13 mouse cellular contexts compared by ENCODE assay signal in genomic region chr11:19713597-19713996, GRCm38 (mm10).
DNase-seq lines count a peak whose midpoint lies in the region; ATAC-seq lines count a peak whose summit lies in the region.
"Had no signal": no experiment of that assay in that cellular context is flagged by ENCODE, and none has a peak within 500 bp of the region (broad histone marks: within the 10 kb centered on the region; RNA-seq: fewer than 3 reads in every experiment).

No protein-coding gene starts in this region.

- H3K4me1 ChIP-seq in heart, embryonic 15.5 days (replicated peaks): peaks cover 3% of the 10 kb centered on the region; the same call in 1 of the 2 replicates
- H3K4me1 ChIP-seq in forebrain, embryonic 14.5 days (ENCODE audit: control insufficient read depth, insufficient read depth, low read length): no peaks in the 10 kb centered on the region
- H3K4me1 ChIP-seq in midbrain, embryonic 16.5 days (ENCODE audit: control insufficient read depth, insufficient read depth, low read length): peaks cover 2% of the 10 kb centered on the region; the same call in 1 of the 2 replicates

- no peaks in the 10 kb centered on the region for H3K9me3 ChIP-seq in heart, embryonic 15.5 days (replicated peaks)
- no peaks in the 10 kb centered on the region for H3K9me3 ChIP-seq in forebrain, embryonic 14.5 days (replicated peaks; ENCODE audit: control insufficient read depth, low read length)
- no peaks in the 10 kb centered on the region for H3K9me3 ChIP-seq in midbrain, embryonic 16.5 days (replicated peaks; ENCODE audit: control insufficient read depth, low read length, poor library complexity, severe bottlenecking)

- H3K4me2 ChIP-seq in heart, embryonic 15.5 days: peak overlapping the region; percentile 28
- H3K4me2 ChIP-seq in forebrain, embryonic 14.5 days (ENCODE audit: low read length): peak overlapping the region; percentile 35
- peak overlapping the region; percentile 17; the same call in 1 of the 2 replicates for H3K4me2 ChIP-seq in midbrain, embryonic 16.5 days (ENCODE audit: low read length)

- no peak for ATAC-seq in heart, embryonic 15.5 days (replicated peaks; ENCODE audit: insufficient number of reproducible peaks, insufficient read depth, low FRiP score, low read depth)
- ATAC-seq in forebrain, embryonic 14.5 days: peak; percentile 69; the same call in 1 of the 2 replicates
- ATAC-seq in midbrain, embryonic 16.5 days: peak; percentile 48; the same call in 1 of the 2 replicates
- ATAC-seq: liver, postnatal 0 days had no signal

- H3K4me3 ChIP-seq in heart, embryonic 15.5 days: no peak overlapping the region
- H3K4me3 ChIP-seq in forebrain, embryonic 14.5 days (ENCODE audit: low read depth, low read length): peak overlapping the region; percentile 1; the same call in 1 of the 2 replicates
- H3K4me3 ChIP-seq in midbrain, embryonic 16.5 days (ENCODE audit: low read depth, low read length): no peak overlapping the region
- H3K4me3 ChIP-seq: heart, adult 2 months had no signal

- WGBS in heart, embryonic 15.5 days: 75% methylated on average over 20 of the region's 20 CpGs
- 52% methylated on average over 20 of the region's 20 CpGs for WGBS in forebrain, embryonic 14.5 days
- 72% methylated on average over 20 of the region's 20 CpGs for WGBS in midbrain, embryonic 16.5 days

- H3K27ac ChIP-seq in heart, embryonic 15.5 days: no peak overlapping the region
- H3K27ac ChIP-seq in forebrain, embryonic 14.5 days (ENCODE audit: low read depth, low read length): no peak overlapping the region
- H3K27ac ChIP-seq in midbrain, embryonic 16.5 days (ENCODE audit: low read length): no peak overlapping the region
- H3K27ac ChIP-seq: heart, adult 2 months; stomach, postnatal 0 days had no signal

- H3K27me3 ChIP-seq in heart, embryonic 15.5 days: no peaks in the 10 kb centered on the region
- H3K27me3 ChIP-seq in forebrain, embryonic 14.5 days (replicated peaks; ENCODE audit: control insufficient read depth, insufficient read depth, low read length): no peaks in the 10 kb centered on the region
- H3K27me3 ChIP-seq in midbrain, embryonic 16.5 days (ENCODE audit: control insufficient read depth, insufficient read depth, low read depth, low read length): no peaks in the 10 kb centered on the region
- H3K27me3 ChIP-seq: CH12.LX had no signal

- no peaks in the 10 kb centered on the region for H3K36me3 ChIP-seq in heart, embryonic 15.5 days
- no peaks in the 10 kb centered on the region for H3K36me3 ChIP-seq in forebrain, embryonic 14.5 days (ENCODE audit: control insufficient read depth, insufficient read depth, low read length)
- no peaks in the 10 kb centered on the region for H3K36me3 ChIP-seq in midbrain, embryonic 16.5 days (ENCODE audit: control insufficient read depth, insufficient read depth, low read length)

- DNase-seq in heart, postnatal 14 days: no peak
- peak; percentile 3 for DNase-seq in ZHBTc4 (ENCODE audit: low read depth, low spot score)
- peak; percentile 44 for DNase-seq in forebrain, embryonic 14.5 days (ENCODE audit: low spot score)
- no peak for DNase-seq in testis, postnatal 14 days (ENCODE audit: low spot score)
- DNase-seq in adrenal gland, postnatal 10 days: no peak
- DNase-seq: cerebellum, adult 11 months; heart, adult 2 months; kidney, adult 18-20 months; liver, postnatal 0 days had no signal

- no peak overlapping the region for H3K9ac ChIP-seq in heart, embryonic 15.5 days
- no peak overlapping the region for H3K9ac ChIP-seq in forebrain, embryonic 14.5 days (ENCODE audit: low read length)
- no peak overlapping the region for H3K9ac ChIP-seq in midbrain, embryonic 16.5 days (ENCODE audit: low read depth, low read length)
- H3K9ac ChIP-seq: liver, postnatal 0 days had no signal

- intact Hi-C loops in heart, postnatal 14 days (cut with DNase I): no loop called here

Comparison
In these comparisons a context has a peak if more than half of its experiments do, and no peak if none do; other contexts are left out.
1. DNase-seq: peak in ZHBTc4 (single experiment) and forebrain, embryonic 14.5 days (single experiment); none in heart, postnatal 14 days (0 of 2), testis, postnatal 14 days (single experiment) and adrenal gland, postnatal 10 days (single experiment).
2. Peak in every context shown above with its lines, with median percentiles within 50 percentile points of each other: H3K4me2 ChIP-seq.